ENCODE assay signal across 12 mouse cellular contexts in the genomic region with DNA sequence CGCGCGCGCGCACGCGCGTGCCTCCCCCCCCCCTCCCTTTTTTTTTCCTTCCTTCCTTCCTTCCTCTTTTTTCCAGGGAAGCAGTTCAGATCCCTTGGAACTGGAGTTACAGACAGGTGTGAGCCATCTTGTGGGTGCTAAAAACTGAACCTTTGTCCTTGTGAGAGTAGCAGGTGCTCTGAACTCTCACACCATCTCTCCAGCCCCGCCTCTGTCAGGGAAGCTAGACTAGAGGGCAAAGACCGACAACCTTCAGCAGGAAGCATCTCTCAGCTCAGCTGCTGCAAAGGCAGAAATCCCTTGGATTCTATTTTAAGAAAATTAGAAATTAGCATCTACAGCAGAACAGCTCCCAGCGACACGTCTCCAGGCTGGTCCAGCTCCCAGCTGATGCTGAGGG. TPM values are rescaled to one million over a fixed set of nuclear protein-coding genes. Genes with fewer than 3 reads are reported as not detected.
DNase-seq lines count a peak whose midpoint lies in the region; ATAC-seq lines count a peak whose summit lies in the region.
"Had no signal": no experiment of that assay in that cellular context is flagged by ENCODE, and none has a peak within 500 bp of the region (broad histone marks: within the 10 kb centered on the region; RNA-seq: fewer than 3 reads in every experiment).

No protein-coding gene starts in this region.

- H3K27me3 ChIP-seq in heart, embryonic 11.5 days (ENCODE audit: control insufficient read depth, insufficient read depth, low read length): no peaks in the 10 kb centered on the region
- H3K27me3 ChIP-seq in lung, embryonic 16.5 days (ENCODE audit: control insufficient read depth, insufficient read depth, low read depth, low read length): no peaks in the 10 kb centered on the region
- H3K27me3 ChIP-seq in midbrain, embryonic 13.5 days: no peaks in the 10 kb centered on the region

- WGBS in heart, embryonic 11.5 days (ENCODE audit: insufficient replicate concordance): 79% methylated on average over 12 of the region's 12 CpGs
- whole genome bisulfite sequencing in lung, embryonic 16.5 days: 81% methylated on average over 12 of the region's 12 CpGs
- 92% methylated on average over 12 of the region's 12 CpGs for WGBS in midbrain, embryonic 13.5 days

- H3K4me1 ChIP-seq in heart, embryonic 11.5 days (ENCODE audit: control insufficient read depth, insufficient read depth, low read length): peaks cover 18% of the 10 kb centered on the region
- peaks cover 25% of the 10 kb centered on the region for H3K4me1 ChIP-seq in lung, embryonic 16.5 days (replicated peaks; ENCODE audit: control insufficient read depth, insufficient read depth, low read length)
- H3K4me1 ChIP-seq in midbrain, embryonic 13.5 days (replicated peaks): peaks cover 34% of the 10 kb centered on the region

- 0 out of 2 replicates have a peak overlapping the region, but pooled peaks have one; percentile 1 for H3K4me2 ChIP-seq in heart, embryonic 11.5 days
- peak overlapping the region; percentile 35 for H3K4me2 ChIP-seq in lung, embryonic 16.5 days (ENCODE audit: low read depth, low read length)
- no peak overlapping the region for H3K4me2 ChIP-seq in midbrain, embryonic 13.5 days (replicated peaks)

- ATAC-seq in heart, embryonic 11.5 days (replicated peaks; ENCODE audit: insufficient number of reproducible peaks, low FRiP score, low TSS enrichment): no peak
- ATAC-seq in lung, embryonic 16.5 days (ENCODE audit: low read depth): no peak
- no peak for ATAC-seq in midbrain, embryonic 13.5 days

- no peaks in the 10 kb centered on the region for H3K36me3 ChIP-seq in heart, embryonic 11.5 days (ENCODE audit: control insufficient read depth, insufficient read depth, low read length)
- H3K36me3 ChIP-seq in lung, embryonic 16.5 days (ENCODE audit: control insufficient read depth, insufficient read depth, low read length): peaks cover 3% of the 10 kb centered on the region; the same call in 1 of the 2 replicates
- H3K36me3 ChIP-seq in midbrain, embryonic 13.5 days: peaks cover 19% of the 10 kb centered on the region

- H3K4me3 ChIP-seq in heart, embryonic 11.5 days (ENCODE audit: low read depth, low read length): no peak overlapping the region
- H3K4me3 ChIP-seq in lung, embryonic 16.5 days (ENCODE audit: low read length): no peak overlapping the region; the same call in 1 of the 2 replicates
- H3K4me3 ChIP-seq in midbrain, embryonic 13.5 days (replicated peaks): no peak overlapping the region
- H3K4me3 ChIP-seq: limb, embryonic 10.5 days; midbrain, embryonic 10.5 days had no signal

- DNase-seq in heart, postnatal 14 days: no peak
- DNase-seq in lung, postnatal 10 days: no peak
- DNase-seq in kidney, postnatal 36 days: peak; percentile 47 to 57
- DNase-seq in thymus, postnatal 4 days: peak; percentile 41
- no peak for DNase-seq in T-cell, adult 2 months (ENCODE audit: low spot score)
- DNase-seq: gastrocnemius, postnatal 10 days; spleen, adult 18-20 months had no signal

- no peak overlapping the region for H3K27ac ChIP-seq in heart, embryonic 11.5 days (ENCODE audit: low read depth, low read length)
- H3K27ac ChIP-seq in lung, embryonic 16.5 days (ENCODE audit: low read length): 0 out of 2 replicates have a peak overlapping the region, but pooled peaks have one; percentile 8
- no peak overlapping the region for H3K27ac ChIP-seq in midbrain, embryonic 13.5 days
- H3K27ac ChIP-seq: limb, embryonic 10.5 days; midbrain, embryonic 10.5 days had no signal

- intact Hi-C loops in heart, postnatal 14 days (cut with DNase I): no loop called here

- no peak overlapping the region for H3K9ac ChIP-seq in heart, embryonic 11.5 days (ENCODE audit: low read depth, low read length)
- no peak overlapping the region for H3K9ac ChIP-seq in lung, embryonic 16.5 days (ENCODE audit: low read length)
- no peak overlapping the region for H3K9ac ChIP-seq in midbrain, embryonic 13.5 days (replicated peaks)

- H3K9me3 ChIP-seq in heart, embryonic 11.5 days (replicated peaks; ENCODE audit: control insufficient read depth, low read length): no peaks in the 10 kb centered on the region
- no peaks in the 10 kb centered on the region for H3K9me3 ChIP-seq in lung, embryonic 16.5 days (ENCODE audit: control insufficient read depth, low read length)
- H3K9me3 ChIP-seq in midbrain, embryonic 13.5 days: no peaks in the 10 kb centered on the region
- H3K9me3 ChIP-seq: limb, embryonic 10.5 days; midbrain, embryonic 10.5 days had no signal

RNA-seq across cellular contexts. Expression of a gene that starts 4.0 kb away (rescaled TPM):
- 125 and 140 TPM in 2 replicates for polyA plus RNA-seq in heart, embryonic 11.5 days (2014; fragmentation: Nextera tagmentation; extraction: Ambion mirVana)
- total RNA-seq in heart, postnatal 14 days (2021): 10 to 100 TPM; 41.1 to 41.8 TPM
- polyA plus RNA-seq in lung, embryonic 16.5 days (2015; fragmentation: Nextera tagmentation; extraction: Ambion mirVana): 198 and 203 TPM in 2 replicates
- 174 and 200 TPM in 2 replicates for polyA plus RNA-seq in midbrain, embryonic 13.5 days (2015; fragmentation: Nextera tagmentation; extraction: Ambion mirVana)

RNA-seq across cellular contexts. Expression of a gene that starts 43.4 kb away (rescaled TPM):
- polyA plus RNA-seq in heart, embryonic 11.5 days (2014; fragmentation: Nextera tagmentation; extraction: Ambion mirVana): 49.9 and 52.4 TPM in 2 replicates
- total RNA-seq in heart, postnatal 14 days (2021): 10 to 100 TPM; 25.3 to 29.0 TPM
- polyA plus RNA-seq in lung, embryonic 16.5 days (2015; fragmentation: Nextera tagmentation; extraction: Ambion mirVana): 61.8 and 62.7 TPM in 2 replicates
- 95.4 and 98.4 TPM in 2 replicates for polyA plus RNA-seq in midbrain, embryonic 13.5 days (2015; fragmentation: Nextera tagmentation; extraction: Ambion mirVana)

Comparison
In these comparisons a context has a peak if more than half of its experiments do, and no peak if none do; other contexts are left out.
1. DNase-seq: peak in kidney, postnatal 36 days (2 of 2) and thymus, postnatal 4 days (single experiment); none in heart, postnatal 14 days (0 of 2), lung, postnatal 10 days (single experiment) and T-cell, adult 2 months (single experiment).